Mouse (Mus musculus) intestine, embryonic 16.5 days (tissue): ENCODE data around the gene 6430548M08Rik. TPM values are rescaled to one million over a fixed set of nuclear protein-coding genes. Genes with fewer than 3 reads are reported as not detected.

Experiments
- ATAC-seq: fragments of 200-750 bp; cut with Nextera tagmentation; 2 replicates; pipeline ENCODE4 v1.8.0; 2017; ENCODE audit warnings: moderate TSS enrichment, moderate library complexity
- H3K27ac ChIP-seq: fragments of 300-500 bp; sonication (generic); 2 replicates; pipeline ENCODE4 v1.5.1; 2014; ENCODE audit warnings: mild to moderate bottlenecking, low read length
- H3K27me3 ChIP-seq: fragments of 300-500 bp; sonication (generic); replicated peaks from 2 replicates; pipeline ENCODE4 v1.6.1; 2014; ENCODE audit warnings: low read length, control low read depth, mixed read lengths; ENCODE audit not compliant: control insufficient read depth, insufficient read depth
- H3K36me3 ChIP-seq: fragments of 300-500 bp; sonication (generic); 2 replicates; pipeline ENCODE4 v1.6.1; 2014; ENCODE audit warnings: low read length, control low read depth; ENCODE audit not compliant: control insufficient read depth, insufficient read depth
- H3K4me1 ChIP-seq: fragments of 300-500 bp; sonication (generic); 2 replicates; pipeline ENCODE4 v1.6.1; 2014; ENCODE audit warnings: low read length, control low read depth, mixed read lengths; ENCODE audit not compliant: control insufficient read depth, insufficient read depth
- H3K4me2 ChIP-seq: fragments of 300-500 bp; sonication (generic); 2 replicates; pipeline ENCODE4 v1.6.1; 2014; ENCODE audit warnings: low read depth, low read length, control low read depth
- H3K4me3 ChIP-seq: fragments of 300-500 bp; sonication (generic); 2 replicates; pipeline ENCODE4 v1.5.1; 2014; ENCODE audit warnings: mild to moderate bottlenecking, low read length
- H3K9ac ChIP-seq: fragments of 300-500 bp; sonication (generic); 2 replicates; pipeline ENCODE4 v1.6.1; 2014; ENCODE audit warnings: low read depth, low read length
- H3K9me3 ChIP-seq: fragments of 300-500 bp; sonication (generic); 2 replicates; pipeline ENCODE4 v1.6.1; 2016; ENCODE audit warnings: low read length, control low read depth; ENCODE audit not compliant: control insufficient read depth
- WGBS: fragments of 180-500 bp; shearing (Covaris S2); extraction: QIAGEN DNeasy Blood & Tissue Kit; methylation state at CpG from one replicate; pipeline ENCODE4 v1.1.7; 2014; 5-methylcytosine and 5-hydroxymethylcytosine counted together
- polyA plus RNA-seq: library from polyadenylated mRNA; unstranded; fragments of >200 nt; fragmentation: Nextera tagmentation; extraction: Ambion mirVana; gene quantifications from 2 replicates; pipeline ENCODE4 v1.2.1, GENCODE M21; 2015

Gene 6430548M08Rik
- polyA plus RNA-seq, 1 experiment from 2014 or later: 4.6 TPM

GRCm38 (mm10) chr8:120179027-120179431 is 65.1 kb downstream of the 6430548M08Rik start:
- Histone ChIP-seq H3K9ac (peak overlapping the region; percentile 36; the same call in 1 of the 2 replicates), H3K36me3 (no peaks in the 10 kb centered on the region), H3K9me3 (no peaks in the 10 kb centered on the region), H3K27ac (no peak overlapping the region), H3K4me2 (peak overlapping the region; percentile 56), H3K4me1 (peaks cover 29% of the 10 kb centered on the region), H3K27me3 (peaks cover 5% of the 10 kb centered on the region; the same call in 1 of the 2 replicates), H3K4me3 (peak overlapping the region; percentile 26)
- WGBS: 0% methylated on average over 10 of the region's 10 CpGs
- peak; percentile 73 for ATAC-seq

- Histone ChIP-seq H3K4me3 (no peak overlapping the region), H3K27me3 (peaks cover 5% of the 10 kb centered on the region; the same call in 1 of the 2 replicates), H3K36me3 (no peaks in the 10 kb centered on the region), H3K4me1 (peaks cover 43% of the 10 kb centered on the region), H3K4me2 (no peak overlapping the region), H3K9ac (no peak overlapping the region), H3K9me3 (no peaks in the 10 kb centered on the region), H3K27ac (no peak overlapping the region)
- WGBS: 40% methylated on average over 7 of the region's 7 CpGs
- ATAC-seq: no peak
Measured at GRCm38 (mm10) chr8:120180445-120180970, 66.6 kb downstream of the 6430548M08Rik start.

GRCm38 (mm10) chr8:120181274-120181673 is 67.3 kb downstream of the 6430548M08Rik start:
- Histone ChIP-seq H3K36me3 (no peaks in the 10 kb centered on the region), H3K4me1 (peaks cover 50% of the 10 kb centered on the region), H3K27ac (no peak overlapping the region), H3K4me3 (no peak overlapping the region), H3K9me3 (no peaks in the 10 kb centered on the region), H3K9ac (no peak overlapping the region), H3K4me2 (no peak overlapping the region), H3K27me3 (peaks cover 5% of the 10 kb centered on the region; the same call in 1 of the 2 replicates)
- no peak for ATAC-seq
- 77% methylated on average over 5 of the region's 5 CpGs for WGBS

GRCm38 (mm10) chr8:120181861-120182414 is 68.0 kb downstream of the 6430548M08Rik start:
- no peak overlapping the region for H3K4me2 ChIP-seq
- H3K4me3 ChIP-seq: no peak overlapping the region
- no peak for ATAC-seq
- H3K27me3 ChIP-seq: peaks cover 5% of the 10 kb centered on the region; the same call in 1 of the 2 replicates
- 74% methylated on average over 4 of the region's 4 CpGs for WGBS
- H3K4me1 ChIP-seq: peaks cover 55% of the 10 kb centered on the region
- no peaks in the 10 kb centered on the region for H3K36me3 ChIP-seq
- H3K9me3 ChIP-seq: no peaks in the 10 kb centered on the region
- H3K9ac ChIP-seq: no peak overlapping the region
- H3K27ac ChIP-seq: no peak overlapping the region

DNA sequence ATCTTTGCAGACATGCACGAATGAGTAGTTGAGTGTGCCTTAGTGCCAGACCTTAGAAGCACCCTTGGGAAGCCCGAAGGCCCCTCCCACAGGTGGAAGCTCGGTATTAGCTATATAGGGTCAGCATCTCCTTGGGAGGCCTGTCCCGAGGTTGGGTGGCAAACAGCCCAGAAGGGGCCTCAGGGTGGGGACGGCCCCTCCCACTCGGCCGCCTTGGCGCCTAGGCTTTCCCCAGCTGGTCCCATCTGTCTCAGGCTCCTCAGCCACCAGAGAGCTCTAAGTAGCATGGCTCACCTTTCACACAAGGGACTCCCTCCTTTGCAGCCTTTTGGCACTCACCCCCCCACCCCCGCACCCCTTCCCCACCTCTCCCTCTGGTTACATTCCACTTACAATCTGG is 70.4 kb downstream of the 6430548M08Rik start:
- Histone ChIP-seq H3K9ac (no peak overlapping the region), H3K36me3 (no peaks in the 10 kb centered on the region), H3K27me3 (no peaks in the 10 kb centered on the region), H3K9me3 (no peaks in the 10 kb centered on the region), H3K4me3 (no peak overlapping the region), H3K27ac (peak overlapping the region; percentile 26; the same call in 1 of the 2 replicates), H3K4me2 (no peak overlapping the region), H3K4me1 (peaks cover 40% of the 10 kb centered on the region)
- peak; percentile 49 for ATAC-seq
- 34% methylated on average over 9 of the region's 9 CpGs for WGBS

DNA sequence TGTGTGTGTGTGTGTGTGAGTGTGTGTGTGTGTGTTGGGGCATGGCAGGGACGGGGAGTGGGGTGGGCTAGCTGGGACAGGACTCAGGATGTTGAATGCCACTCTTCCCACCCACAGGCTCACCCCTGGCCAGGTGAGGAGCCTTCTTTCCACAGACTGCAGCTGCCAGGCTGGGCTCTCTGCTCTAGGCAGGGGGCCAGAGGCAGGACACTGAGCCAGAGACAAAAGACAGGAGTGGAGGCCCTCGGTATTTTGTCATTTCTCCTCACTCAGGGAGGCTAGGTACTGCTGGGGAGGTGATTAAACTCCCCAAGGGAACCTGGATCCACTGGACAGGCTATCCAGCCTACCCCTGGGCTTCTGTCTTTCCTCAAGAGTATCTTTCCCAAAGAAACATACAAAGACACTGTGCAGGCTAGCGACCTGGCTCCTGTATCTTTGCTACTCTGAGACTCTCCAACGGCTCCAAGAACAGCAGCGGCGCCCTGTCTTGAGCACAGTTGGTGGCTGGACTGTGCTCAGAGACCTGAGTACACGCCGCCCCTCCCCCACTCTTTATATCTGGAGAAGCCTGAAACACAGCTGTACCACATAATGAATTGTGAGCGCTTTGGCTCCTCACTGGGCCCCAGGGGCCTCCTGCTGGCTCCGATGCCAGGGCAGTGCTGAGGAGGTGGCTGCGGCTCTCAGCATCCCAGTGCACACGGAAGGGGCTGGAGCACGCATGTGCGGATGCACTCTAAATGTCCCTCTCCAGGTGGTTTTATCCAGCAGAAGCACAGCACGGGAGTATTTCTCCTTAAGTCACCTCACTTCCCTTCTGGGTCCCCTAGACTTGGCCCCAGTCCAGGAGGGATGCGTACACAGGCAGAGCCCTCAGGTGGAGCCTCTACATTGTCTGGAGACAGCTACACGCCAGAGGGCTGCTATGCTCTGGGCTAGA is 71.2 kb downstream of the 6430548M08Rik start:
- Histone ChIP-seq H3K9me3 (no peaks in the 10 kb centered on the region), H3K4me3 (no peak overlapping the region), H3K27me3 (no peaks in the 10 kb centered on the region), H3K4me1 (peaks cover 39% of the 10 kb centered on the region), H3K36me3 (no peaks in the 10 kb centered on the region), H3K9ac (peak overlapping the region; percentile 30), H3K4me2 (no peak overlapping the region), H3K27ac (peak overlapping the region; percentile 77)
- ATAC-seq: peak; percentile 47
- 23% methylated on average over 17 of the region's 17 CpGs for WGBS

GRCm38 (mm10) chr8:120186454-120186853 is 72.5 kb downstream of the 6430548M08Rik start:
- Histone ChIP-seq H3K4me2 (no peak overlapping the region), H3K9ac (no peak overlapping the region), H3K4me3 (no peak overlapping the region), H3K4me1 (peaks cover 46% of the 10 kb centered on the region), H3K36me3 (no peaks in the 10 kb centered on the region), H3K27ac (no peak overlapping the region), H3K27me3 (no peaks in the 10 kb centered on the region), H3K9me3 (no peaks in the 10 kb centered on the region)
- 56% methylated on average over 8 of the region's 8 CpGs for WGBS
- ATAC-seq: no peak

- WGBS: 81% methylated on average over 6 of the region's 6 CpGs
- no peaks in the 10 kb centered on the region for H3K9me3 ChIP-seq
- no peak overlapping the region for H3K9ac ChIP-seq
- no peak for ATAC-seq
- H3K36me3 ChIP-seq: no peaks in the 10 kb centered on the region
- peaks cover 48% of the 10 kb centered on the region for H3K4me1 ChIP-seq
- no peaks in the 10 kb centered on the region for H3K27me3 ChIP-seq
- no peak overlapping the region for H3K4me2 ChIP-seq
- no peak overlapping the region for H3K4me3 ChIP-seq
- H3K27ac ChIP-seq: no peak overlapping the region
Measured at GRCm38 (mm10) chr8:120188510-120188909, 74.6 kb downstream of the 6430548M08Rik start.

GRCm38 (mm10) chr8:120189440-120189839 is 75.5 kb downstream of the 6430548M08Rik start:
- Histone ChIP-seq H3K36me3 (no peaks in the 10 kb centered on the region), H3K9ac (no peak overlapping the region), H3K27me3 (no peaks in the 10 kb centered on the region), H3K4me3 (no peak overlapping the region), H3K9me3 (no peaks in the 10 kb centered on the region), H3K27ac (no peak overlapping the region), H3K4me1 (peaks cover 44% of the 10 kb centered on the region), H3K4me2 (no peak overlapping the region)
- no peak for ATAC-seq
- WGBS: 74% methylated on average over 6 of the region's 6 CpGs
